Mouse (Mus musculus) embryonic fibroblast, embryonic 13.5 days (primary cell): ENCODE measurements around the gene Man1a2.

Source experiments
- CTCF ChIP-seq: IDR thresholded peaks from 2 replicates; pipeline ENCODE4 v1.5.1; 2011; ENCODE audit warnings: mild to moderate bottlenecking, control low read depth, low read length, moderate library complexity, borderline replicate concordance; ENCODE audit not compliant: insufficient read depth
- POLR2A ChIP-seq: IDR thresholded peaks from 2 replicates; pipeline ENCODE4 v1.6.1; 2011; ENCODE audit warnings: low read depth, mild to moderate bottlenecking, control low read depth, low read length, moderate library complexity

GRCm38 (mm10) chr3:100530244-100530788 lies 155.0 kb downstream of the Man1a2 start:
- TF ChIP-seq CTCF = no peak
- no peak for TF ChIP-seq POLR2A
